Mouse (Mus musculus) bone marrow, adult 2 months (tissue): ENCODE measurements around the gene Fbxw4. TPM values are rescaled to one million over a fixed set of nuclear protein-coding genes. Genes with fewer than 3 reads are reported as not detected.

Source experiments
- H3K27ac ChIP-seq: fragments of 200-500 bp; 2 replicates; pipeline ENCODE4 v1.5.1; 2012; ENCODE audit warnings: low read depth, mild to moderate bottlenecking, control low read depth, inconsistent platforms, low read length; ENCODE audit not compliant: control insufficient read depth, poor library complexity, insufficient read depth
- H3K4me1 ChIP-seq: fragments of 200-500 bp; 2 replicates; pipeline ENCODE4 v1.6.1; 2011; ENCODE audit warnings: low read length; ENCODE audit not compliant: control insufficient read depth, insufficient read depth
- H3K4me3 ChIP-seq: fragments of 200-500 bp; replicated peaks from 2 replicates; pipeline ENCODE3; 2011; ENCODE audit warnings: mild to moderate bottlenecking, low read depth, low read length, control low read depth; ENCODE audit not compliant: control insufficient read depth
- CTCF ChIP-seq: fragments of 200-500 bp; IDR thresholded peaks from 2 replicates; pipeline ENCODE4 v1.5.1; 2011; ENCODE audit warnings: low read length, control low read depth; ENCODE audit not compliant: control insufficient read depth, insufficient read depth
- POLR2A ChIP-seq: fragments of 200-500 bp; IDR thresholded peaks from 2 replicates; pipeline ENCODE4 v1.6.1; 2011; ENCODE audit warnings: low read depth, mild to moderate bottlenecking, control low read depth, low read length, borderline replicate concordance; ENCODE audit not compliant: control insufficient read depth
- WGBS: fragments of 180-500 bp; shearing (Covaris S2); methylation state at CpG from one replicate; pipeline ENCODE4 v1.1.7; 2018; 5-methylcytosine and 5-hydroxymethylcytosine counted together
- polyA plus RNA-seq: library from polyadenylated mRNA; stranded (reverse); fragments of >200 nt; gene quantifications from 2 replicates; pipeline ENCODE4 v1.2.4, GENCODE M21; 2011; ENCODE audit warnings: low replicate concordance; ENCODE audit not compliant: missing spikeins, insufficient read depth, insufficient read length

The Fbxw4 gene
- polyA plus RNA-seq, 1 experiment, result 22.4 TPM

DNA sequence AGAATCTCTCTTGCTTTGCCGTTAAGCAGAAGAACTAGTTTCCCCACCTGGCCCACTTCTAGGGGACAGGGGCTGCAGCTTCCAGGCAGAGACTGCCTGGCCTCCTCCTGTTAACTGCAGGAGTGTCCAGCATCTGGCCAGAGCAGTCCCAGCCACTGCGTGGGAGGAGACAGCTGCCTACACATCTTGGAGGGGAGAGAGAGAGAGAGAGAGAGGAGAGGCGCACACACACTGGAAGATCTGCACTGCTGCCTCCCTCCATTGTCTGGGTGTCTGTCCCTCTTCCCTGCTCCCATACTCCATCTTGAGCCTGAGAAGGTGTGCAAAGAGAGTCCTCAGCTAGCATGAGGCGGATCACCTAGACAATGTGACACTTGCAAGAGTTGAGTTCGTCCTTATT is 130.8 kb downstream of the Fbxw4 start:
- peak overlapping the region; percentile 72 for H3K27ac ChIP-seq
- TF ChIP-seq POLR2A (no peak), CTCF (no peak)
- H3K4me3 ChIP-seq, result no peak overlapping the region
- WGBS, result 67% methylated on average over 5 of the region's 5 CpGs
- peaks cover 11% of the 10 kb centered on the region for H3K4me1 ChIP-seq

Other genes with a start within 250 kb of the Fbxw4 start
- 2.1 and 5.2 TPM in 2 replicates for gene Poll, start 99.8 kb downstream of the Fbxw4 start, polyA plus RNA-seq
- 16.1 and 32.6 TPM in 2 replicates for gene Gm17018, start 99.7 kb downstream of the Fbxw4 start, polyA plus RNA-seq
- not detected in 2 replicates for gene Fgf8, start 82.6 kb upstream of the Fbxw4 start, polyA plus RNA-seq
- 44.1 and 56.0 TPM in 2 replicates for gene Npm3, start 89.3 kb upstream of the Fbxw4 start, polyA plus RNA-seq
- gene Mgea5, start 123.5 kb upstream of the Fbxw4 start, polyA plus RNA-seq, result 51.4 and 80.8 TPM in 2 replicates
- 0.72 TPM in 1 of 2 replicates, not detected in the other for gene Kcnip2, start 155.7 kb upstream of the Fbxw4 start, polyA plus RNA-seq